Mouse (Mus musculus) kidney, postnatal 0 days (tissue): ENCODE results near the gene Bin2. TPM values are rescaled to one million over a fixed set of nuclear protein-coding genes. Genes with fewer than 3 reads are reported as not detected.

Experiments used
- ATAC-seq: fragments of 200-750 bp; cut with Nextera tagmentation; replicated peaks from 2 replicates; pipeline ENCODE4 v1.8.0; 2017; ENCODE audit warnings: low read depth, moderate number of reproducible peaks, moderate TSS enrichment, moderate library complexity; ENCODE audit not compliant: low FRiP score
- DNase-seq: peaks from one replicate; pipeline ENCODE4 v3.0.0-alpha.2; 2016; ENCODE audit warnings: low spot score
- H3K27ac ChIP-seq: fragments of 300-500 bp; sonication (generic); 2 replicates; pipeline ENCODE4 v1.5.1; 2014; ENCODE audit warnings: mild to moderate bottlenecking
- H3K27me3 ChIP-seq: fragments of 300-500 bp; sonication (generic); 2 replicates; pipeline ENCODE4 v1.6.1; 2014; ENCODE audit warnings: low read length, mixed read lengths; ENCODE audit not compliant: insufficient read depth
- H3K36me3 ChIP-seq: fragments of 300-500 bp; sonication (generic); 2 replicates; pipeline ENCODE4 v1.6.1; 2014; ENCODE audit warnings: low read length, mixed read lengths; ENCODE audit not compliant: insufficient read depth
- H3K4me1 ChIP-seq: fragments of 300-500 bp; sonication (generic); replicated peaks from 2 replicates; pipeline ENCODE4 v1.6.1; 2014; ENCODE audit warnings: antibody characterized with exemption, low read length, mixed read lengths; ENCODE audit not compliant: insufficient read depth
- H3K4me2 ChIP-seq: fragments of 300-500 bp; sonication (generic); 2 replicates; pipeline ENCODE4 v1.6.1; 2014; ENCODE audit warnings: mild to moderate bottlenecking, low read length, moderate library complexity, mixed read lengths
- H3K4me3 ChIP-seq: fragments of 300-500 bp; sonication (generic); replicated peaks from 2 replicates; pipeline ENCODE4 v1.5.1; 2014; ENCODE audit warnings: low read depth, low read length
- H3K9ac ChIP-seq: fragments of 300-500 bp; sonication (generic); 2 replicates; pipeline ENCODE4 v1.6.1; 2014; ENCODE audit warnings: low read depth, low read length
- H3K9me3 ChIP-seq: fragments of 300-500 bp; sonication (generic); replicated peaks from 2 replicates; pipeline ENCODE4 v1.6.1; 2016; ENCODE audit warnings: low read length, inconsistent platforms, mixed read lengths
- CTCF ChIP-seq: IDR thresholded peaks from 2 replicates; pipeline ENCODE4 v1.5.1; 2016; ENCODE audit warnings: antibody characterized with exemption, low read depth, mild to moderate bottlenecking, moderate library complexity
- WGBS: fragments of 180-500 bp; shearing (Covaris S2); extraction: QIAGEN DNeasy Blood & Tissue Kit; methylation state at CpG from one replicate; pipeline ENCODE4 v1.1.7; 2014; 5-methylcytosine and 5-hydroxymethylcytosine counted together
- polyA plus RNA-seq: library from polyadenylated mRNA; unstranded; fragments of >200 nt; fragmentation: Nextera tagmentation; extraction: Ambion mirVana; gene quantifications from 2 replicates; pipeline ENCODE4 v1.2.1, GENCODE M21; 2015

Bin2 gene
- polyA plus RNA-seq, 1 experiment from 2014 or later, result 0.93 TPM

DNA sequence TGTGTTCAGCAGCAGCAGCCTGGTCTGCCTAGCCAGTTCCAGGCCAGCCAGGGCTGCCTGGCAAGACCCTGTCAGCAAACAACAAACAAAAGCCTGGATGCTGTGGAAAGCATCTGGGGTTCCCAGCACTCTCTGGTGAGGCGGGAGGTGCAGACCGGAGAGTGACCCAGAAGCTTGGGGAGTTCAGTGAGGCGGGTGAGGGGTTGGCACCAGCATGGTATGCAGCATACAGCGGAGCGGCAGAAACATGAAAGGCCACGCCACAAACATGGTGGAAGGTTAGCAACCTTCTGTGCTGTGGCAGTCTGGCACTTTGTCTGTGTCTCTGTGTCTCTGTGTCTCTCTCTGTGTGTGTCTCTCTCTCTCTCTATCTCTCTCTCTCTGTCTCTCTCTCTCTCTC, 17.1 kb upstream of the Bin2 start:
- Histone ChIP-seq H3K27ac (no peak overlapping the region), H3K4me3 (no peak overlapping the region), H3K4me2 (no peak overlapping the region), H3K9me3 (no peaks in the 10 kb centered on the region; the same call in 1 of the 2 replicates), H3K27me3 (no peaks in the 10 kb centered on the region), H3K4me1 (peaks cover 4% of the 10 kb centered on the region; the same call in 1 of the 2 replicates), H3K36me3 (no peaks in the 10 kb centered on the region), H3K9ac (no peak overlapping the region)
- no peak for TF ChIP-seq CTCF
- 77% methylated on average over 6 of the region's 6 CpGs for WGBS
- DNase-seq (no peak), ATAC-seq (no peak)

DNA sequence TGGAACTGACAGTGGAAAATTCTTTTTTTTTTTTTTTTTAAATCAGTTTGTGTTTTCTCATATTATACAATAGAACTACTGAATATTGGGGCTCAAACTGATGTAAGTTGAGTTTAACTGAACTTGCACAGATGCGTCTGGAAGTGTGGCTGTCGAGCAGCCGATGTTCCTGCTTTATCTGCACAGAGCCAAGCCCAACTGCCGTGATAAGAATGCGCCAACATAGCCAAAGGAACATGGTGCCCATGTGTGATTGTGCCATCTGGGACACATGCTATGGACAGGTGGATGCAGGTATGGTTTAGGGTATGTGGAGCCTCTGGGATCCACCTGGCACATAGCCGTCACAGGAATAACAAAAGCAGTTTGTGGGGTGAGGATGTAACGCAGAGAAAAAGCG, 16.5 kb upstream of the Bin2 start:
- ATAC-seq (no peak), DNase-seq (no peak)
- Histone ChIP-seq H3K4me3 (no peak overlapping the region), H3K4me1 (peaks cover 4% of the 10 kb centered on the region; the same call in 1 of the 2 replicates), H3K9ac (no peak overlapping the region), H3K27ac (no peak overlapping the region), H3K4me2 (no peak overlapping the region), H3K36me3 (no peaks in the 10 kb centered on the region), H3K27me3 (no peaks in the 10 kb centered on the region), H3K9me3 (no peaks in the 10 kb centered on the region; the same call in 1 of the 2 replicates)
- no peak for TF ChIP-seq CTCF
- WGBS, result 89% methylated on average over 8 of the region's 8 CpGs

DNA sequence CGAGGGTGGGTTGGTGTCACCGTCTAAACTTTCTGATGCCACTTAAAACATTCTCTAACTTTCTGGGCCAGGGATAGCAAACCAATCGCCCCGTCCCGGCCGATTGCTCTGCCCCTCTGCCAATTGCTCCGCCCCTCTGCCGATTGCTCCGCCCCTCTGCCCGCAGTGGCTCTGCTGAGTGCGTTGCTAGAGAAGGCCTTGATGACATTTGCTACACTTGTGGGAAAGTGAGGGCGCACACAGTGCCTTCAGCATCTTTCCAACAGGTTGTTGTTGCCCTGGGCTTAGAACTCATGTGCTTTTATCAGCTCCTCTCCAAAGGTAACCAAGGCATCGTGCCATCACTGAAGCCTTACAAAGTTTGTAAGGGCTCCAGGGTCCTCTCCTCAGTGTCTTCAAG, 15.9 kb upstream of the Bin2 start:
- Histone ChIP-seq H3K27ac (no peak overlapping the region), H3K9ac (no peak overlapping the region), H3K4me2 (no peak overlapping the region), H3K36me3 (no peaks in the 10 kb centered on the region), H3K4me1 (peaks cover 9% of the 10 kb centered on the region), H3K4me3 (no peak overlapping the region), H3K9me3 (no peaks in the 10 kb centered on the region; the same call in 1 of the 2 replicates), H3K27me3 (no peaks in the 10 kb centered on the region)
- DNase-seq (no peak), ATAC-seq (no peak)
- TF ChIP-seq CTCF, result no peak
- 29% methylated on average over 13 of the region's 13 CpGs for WGBS

DNA sequence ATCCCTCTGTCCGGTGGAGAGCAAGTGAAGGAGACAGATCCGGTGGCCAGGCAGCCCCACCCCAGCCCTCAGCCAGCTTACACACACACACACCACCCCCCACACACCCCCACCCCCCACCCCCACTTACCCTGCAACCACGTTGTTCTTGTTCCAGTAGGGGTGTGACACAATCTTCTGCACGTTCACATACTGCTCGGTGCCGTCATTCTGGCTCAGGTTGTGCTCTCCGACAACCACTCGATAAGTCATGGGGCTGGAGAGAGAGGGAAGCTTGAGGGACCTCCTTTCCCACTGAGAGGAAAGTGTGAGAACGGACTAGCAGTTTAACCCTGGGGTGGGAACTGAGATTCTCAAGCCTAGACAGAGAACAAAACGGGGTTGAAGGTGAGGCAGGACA, 15.1 kb upstream of the Bin2 start:
- WGBS, result 62% methylated on average over 10 of the region's 10 CpGs
- Histone ChIP-seq H3K4me3 (no peak overlapping the region), H3K4me2 (no peak overlapping the region), H3K27ac (no peak overlapping the region), H3K36me3 (no peaks in the 10 kb centered on the region), H3K9ac (no peak overlapping the region), H3K4me1 (peaks cover 17% of the 10 kb centered on the region), H3K27me3 (no peaks in the 10 kb centered on the region), H3K9me3 (no peaks in the 10 kb centered on the region)
- TF ChIP-seq CTCF, result no peak
- DNase-seq (no peak), ATAC-seq (no peak)

DNA sequence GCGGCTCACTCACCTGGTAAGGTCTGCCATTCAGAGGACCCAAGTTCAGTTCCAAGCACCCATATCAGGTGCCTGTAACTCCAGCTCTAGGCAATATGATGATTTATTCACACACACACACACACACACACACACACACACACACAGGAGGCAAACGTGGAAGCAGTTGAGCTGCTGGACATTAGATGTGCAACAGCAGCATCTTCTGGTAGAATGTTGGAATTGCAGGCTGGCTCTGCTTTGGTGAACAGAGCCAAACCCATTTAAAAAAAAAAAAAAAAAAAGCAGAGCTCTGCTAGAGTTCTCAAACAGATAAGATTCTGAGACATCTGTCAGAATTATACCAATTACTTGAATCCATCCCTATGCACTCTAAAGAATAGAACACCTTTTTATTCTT, 13.7 kb upstream of the Bin2 start:
- peaks cover 25% of the 10 kb centered on the region for H3K4me1 ChIP-seq
- H3K4me2 ChIP-seq, result no peak overlapping the region
- H3K27me3 ChIP-seq, result no peaks in the 10 kb centered on the region
- peak; percentile 76 for DNase-seq
- TF ChIP-seq CTCF, result peak; percentile 86
- H3K4me3 ChIP-seq, result no peak overlapping the region
- no peaks in the 10 kb centered on the region for H3K9me3 ChIP-seq
- no peak overlapping the region for H3K27ac ChIP-seq
- no peaks in the 10 kb centered on the region for H3K36me3 ChIP-seq
- no peak for ATAC-seq
- H3K9ac ChIP-seq, result no peak overlapping the region
- WGBS, result 50% methylated on average over 2 of the region's 2 CpGs

DNA sequence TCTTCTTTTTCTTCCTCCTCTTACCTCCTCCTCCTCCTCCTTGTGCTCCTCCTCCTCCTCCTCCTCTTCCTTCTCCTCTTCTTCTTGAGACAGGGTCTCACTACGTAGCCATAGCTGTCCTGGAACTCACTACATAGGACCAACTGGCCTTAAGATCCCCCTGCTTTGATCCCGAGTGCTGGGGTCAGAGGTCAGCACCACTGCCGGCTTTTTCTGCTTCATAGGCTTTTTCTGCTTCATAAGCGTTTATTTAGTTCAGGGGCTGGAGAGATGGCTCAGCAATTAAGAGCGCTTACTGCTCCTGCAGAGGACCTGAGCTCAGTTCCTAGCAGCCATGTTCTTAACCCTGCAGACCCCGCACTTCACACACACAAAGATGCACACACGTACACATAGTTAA, 12.4 kb upstream of the Bin2 start:
- Histone ChIP-seq H3K4me3 (no peak overlapping the region), H3K9me3 (no peaks in the 10 kb centered on the region), H3K4me1 (peaks cover 22% of the 10 kb centered on the region), H3K4me2 (no peak overlapping the region), H3K36me3 (no peaks in the 10 kb centered on the region), H3K27ac (0 out of 2 replicates have a peak overlapping the region, but pooled peaks have one; percentile 89), H3K27me3 (no peaks in the 10 kb centered on the region), H3K9ac (no peak overlapping the region)
- no peak for TF ChIP-seq CTCF
- WGBS, result 32% methylated on average over 7 of the region's 7 CpGs
- no peak for ATAC-seq
- no peak for DNase-seq

DNA sequence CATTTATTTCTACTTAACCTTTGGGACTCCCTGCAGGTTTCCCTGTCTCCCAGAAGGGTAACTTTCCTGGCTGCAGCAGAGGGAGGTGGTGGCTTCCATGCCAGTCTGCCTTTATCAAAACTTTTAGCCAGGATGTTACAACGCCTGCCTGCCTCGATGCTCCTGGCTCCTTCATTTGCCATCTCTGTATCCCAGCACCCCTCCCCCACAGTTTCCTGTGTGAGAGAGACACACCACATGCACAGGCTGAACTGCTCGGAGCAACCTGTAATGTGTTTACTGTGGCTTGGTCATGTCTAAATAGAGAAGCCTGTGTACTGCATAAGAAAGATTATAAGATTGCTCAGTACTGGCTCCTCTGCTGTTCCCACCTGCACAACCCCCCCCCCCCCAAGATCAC, 11.0 kb upstream of the Bin2 start:
- Histone ChIP-seq H3K9ac (no peak overlapping the region), H3K4me2 (no peak overlapping the region; the same call in 1 of the 2 replicates)

More for the DNA sequence above, 11.0 kb upstream of the Bin2 start:
- DNase-seq, result no peak
- peaks cover 22% of the 10 kb centered on the region for H3K4me1 ChIP-seq
- WGBS, result 21% methylated on average over 3 of the region's 3 CpGs
- no peaks in the 10 kb centered on the region for H3K27me3 ChIP-seq
- peak overlapping the region; percentile 89 for H3K27ac ChIP-seq
- H3K36me3 ChIP-seq, result no peaks in the 10 kb centered on the region
- H3K4me3 ChIP-seq, result no peak overlapping the region
- no peak for TF ChIP-seq CTCF
- H3K9me3 ChIP-seq, result no peaks in the 10 kb centered on the region
- no peak for ATAC-seq
